Mouse (Mus musculus): Measurements from ENCODE around the gene Ubc. TPM values are rescaled to one million over a fixed set of nuclear protein-coding genes. Genes with fewer than 3 reads are reported as not detected.

The Ubc gene
- polyA plus RNA-seq, 1 experiment from 2014 or later, result 1,368 TPM

DNA sequence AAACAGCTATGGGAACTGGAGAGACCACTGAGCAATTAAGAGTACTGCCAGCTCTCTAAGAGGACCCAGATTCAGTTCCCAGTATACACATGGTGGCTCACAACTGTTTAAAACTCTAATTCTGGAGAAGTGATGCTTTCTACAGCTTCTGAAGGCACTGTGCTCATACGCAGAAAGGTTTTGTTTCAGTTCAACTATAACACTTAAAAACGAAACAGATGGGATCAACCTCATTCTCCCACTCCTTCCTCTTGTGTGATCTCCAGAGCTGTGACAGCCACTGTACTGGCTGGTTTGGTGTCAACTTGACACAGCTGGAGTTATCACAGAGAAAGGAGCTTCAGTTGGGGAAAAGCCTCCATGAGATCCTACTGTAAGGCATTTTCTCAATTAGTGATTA lies 14.1 kb downstream of the Ubc start:
- Histone ChIP-seq H3K9me3 (ENCODE audit: control insufficient read depth, low read length) (no peaks in the 10 kb centered on the region), H3K4me2 (ENCODE audit: low read depth, low read length) (no peak overlapping the region), H3K9ac (replicated peaks; ENCODE audit: low read depth, low read length) (no peak overlapping the region), H3K27ac (ENCODE audit: low read depth, low read length) (no peak overlapping the region), H3K27me3 (ENCODE audit: control insufficient read depth, insufficient read depth, low read length) (no peaks in the 10 kb centered on the region), H3K4me1 (ENCODE audit: control insufficient read depth, insufficient read depth, low read length) (no peaks in the 10 kb centered on the region), H3K36me3 (ENCODE audit: control insufficient read depth, insufficient read depth, low read length) (no peaks in the 10 kb centered on the region), H3K4me3 (ENCODE audit: low read depth, low read length) (no peak overlapping the region)
- 89% methylated on average over 2 of the region's 2 CpGs for WGBS
- ATAC-seq (ENCODE audit: low read depth), result no peak

DNA sequence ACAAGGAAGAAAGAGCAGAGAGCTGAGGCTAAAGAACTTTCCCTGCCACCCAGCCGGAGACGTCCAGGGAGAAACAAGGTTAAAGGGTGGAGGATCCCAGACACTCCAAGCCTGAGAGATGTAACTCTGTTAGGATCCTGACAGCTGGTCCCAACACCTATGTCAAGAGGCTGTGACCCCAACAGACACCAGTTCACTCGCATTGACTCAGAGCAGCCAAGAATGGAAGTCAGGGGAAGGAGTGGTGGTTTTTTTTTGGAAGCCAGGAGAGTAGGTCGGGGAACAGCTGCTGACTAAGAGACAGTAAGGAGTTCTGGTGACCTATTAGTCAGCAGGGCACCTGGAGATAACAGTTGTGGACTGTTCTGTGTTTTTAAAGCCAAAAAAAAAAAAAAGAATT lies 18.0 kb downstream of the Ubc start:
- H3K36me3 ChIP-seq (ENCODE audit: control insufficient read depth, insufficient read depth, low read length), result no peaks in the 10 kb centered on the region
- no peaks in the 10 kb centered on the region for H3K4me1 ChIP-seq (ENCODE audit: control insufficient read depth, insufficient read depth, low read length)
- no peak overlapping the region for H3K4me2 ChIP-seq (ENCODE audit: low read depth, low read length)
- no peak overlapping the region for H3K9ac ChIP-seq (replicated peaks; ENCODE audit: low read depth, low read length)
- H3K27me3 ChIP-seq (ENCODE audit: control insufficient read depth, insufficient read depth, low read length), result no peaks in the 10 kb centered on the region
- H3K4me3 ChIP-seq (ENCODE audit: low read depth, low read length), result no peak overlapping the region
- H3K9me3 ChIP-seq (ENCODE audit: control insufficient read depth, low read length), result no peaks in the 10 kb centered on the region
- 92% methylated on average over 4 of the region's 4 CpGs for WGBS
- no peak overlapping the region for H3K27ac ChIP-seq (ENCODE audit: low read depth, low read length)
- ATAC-seq (ENCODE audit: low read depth), result no peak

DNA sequence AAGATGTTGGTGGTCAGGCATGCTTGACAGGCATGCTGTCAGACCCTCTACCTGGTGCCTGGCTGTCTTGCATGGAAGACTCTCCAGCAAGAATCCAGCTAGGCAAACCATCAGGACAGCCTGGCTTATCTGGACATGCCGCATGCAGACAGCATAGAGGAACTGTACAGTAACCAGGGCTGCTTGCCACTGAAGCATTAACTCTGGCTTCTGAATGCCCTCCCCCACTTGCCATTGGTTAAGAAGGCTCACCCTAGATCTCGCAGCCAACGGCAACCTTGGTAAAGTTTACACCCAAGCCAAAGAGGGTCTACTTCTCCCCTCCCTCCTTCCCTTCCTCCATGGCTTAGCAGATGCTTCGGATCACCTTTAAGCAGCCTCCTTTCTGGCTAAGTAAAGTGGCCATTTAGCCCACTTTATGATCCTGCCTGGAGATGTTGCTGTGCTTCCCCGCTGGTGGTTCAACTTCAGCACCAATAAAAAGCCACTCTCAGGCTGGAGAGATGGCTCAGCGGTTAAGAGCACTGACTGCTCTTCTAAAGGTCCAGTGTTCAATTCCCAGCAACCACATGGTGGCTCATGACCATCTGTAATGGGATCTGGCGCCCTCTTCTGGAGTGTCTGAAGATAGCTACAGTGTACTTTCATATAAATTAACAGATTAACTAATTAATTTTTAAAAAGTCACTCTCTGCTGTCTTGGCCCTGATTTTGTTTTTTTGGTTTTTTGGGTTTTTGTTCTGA lies 18.9 kb downstream of the Ubc start:
- Histone ChIP-seq H3K27ac (ENCODE audit: low read depth, low read length) (no peak overlapping the region), H3K9ac (replicated peaks; ENCODE audit: low read depth, low read length) (no peak overlapping the region), H3K9me3 (ENCODE audit: control insufficient read depth, low read length) (no peaks in the 10 kb centered on the region), H3K4me3 (ENCODE audit: low read depth, low read length) (no peak overlapping the region), H3K36me3 (ENCODE audit: control insufficient read depth, insufficient read depth, low read length) (no peaks in the 10 kb centered on the region), H3K4me2 (ENCODE audit: low read depth, low read length) (no peak overlapping the region), H3K4me1 (ENCODE audit: control insufficient read depth, insufficient read depth, low read length) (no peaks in the 10 kb centered on the region), H3K27me3 (ENCODE audit: control insufficient read depth, insufficient read depth, low read length) (no peaks in the 10 kb centered on the region)
- ATAC-seq (ENCODE audit: low read depth), result no peak
- WGBS, result 73% methylated on average over 7 of the region's 7 CpGs

DNA sequence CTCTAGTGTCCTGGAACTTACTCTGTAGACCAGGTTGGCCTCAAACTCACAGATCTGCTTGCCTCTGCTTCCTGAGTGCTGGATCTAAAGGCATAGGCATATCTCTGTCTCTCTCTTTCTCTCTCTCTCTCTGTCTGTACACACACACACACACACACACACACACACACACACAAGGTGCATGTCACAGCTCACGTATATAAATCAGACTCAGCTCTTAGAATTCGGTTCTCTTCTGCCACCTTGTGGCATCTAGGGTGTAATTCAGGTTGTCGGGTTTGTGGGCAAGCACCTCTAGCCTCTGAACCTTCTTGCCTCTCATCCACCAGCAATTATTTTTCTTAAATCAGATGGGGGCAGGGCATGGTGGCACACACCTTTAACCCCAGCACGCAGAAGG lies 21.4 kb downstream of the Ubc start:
- ATAC-seq (ENCODE audit: low read depth), result 0 out of 2 replicates have a peak, but pooled peaks have one; percentile 24
- no peaks in the 10 kb centered on the region for H3K27me3 ChIP-seq (ENCODE audit: control insufficient read depth, insufficient read depth, low read length)
- H3K27ac ChIP-seq (ENCODE audit: low read depth, low read length), result no peak overlapping the region
- no peaks in the 10 kb centered on the region for H3K9me3 ChIP-seq (ENCODE audit: control insufficient read depth, low read length)
- no peak overlapping the region for H3K4me3 ChIP-seq (ENCODE audit: low read depth, low read length)
- no peaks in the 10 kb centered on the region for H3K4me1 ChIP-seq (ENCODE audit: control insufficient read depth, insufficient read depth, low read length)
- no peak overlapping the region for H3K9ac ChIP-seq (replicated peaks; ENCODE audit: low read depth, low read length)
- H3K36me3 ChIP-seq (ENCODE audit: control insufficient read depth, insufficient read depth, low read length), result no peaks in the 10 kb centered on the region
- WGBS, result 1% methylated on average over 4 of the region's 4 CpGs
- H3K4me2 ChIP-seq (ENCODE audit: low read depth, low read length), result no peak overlapping the region

DNA sequence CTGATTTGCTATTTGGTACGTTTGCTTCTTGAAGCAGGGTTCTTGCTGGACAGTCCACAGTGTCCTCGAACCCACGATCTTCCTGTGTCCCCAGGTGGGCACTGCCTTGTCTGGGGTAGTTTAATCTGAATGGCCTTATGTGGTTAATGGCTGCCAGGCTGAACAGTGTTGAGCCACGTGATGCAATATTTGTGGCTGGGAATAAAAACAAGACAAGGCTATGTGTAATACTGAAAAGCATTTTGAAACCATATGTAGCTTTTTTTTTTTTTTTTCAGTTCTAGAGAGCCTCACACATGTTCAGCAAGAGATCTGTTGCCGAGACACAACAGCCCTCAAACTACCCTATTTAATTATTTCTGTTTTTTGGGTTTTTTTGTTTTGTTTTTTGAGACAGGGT lies 21.8 kb downstream of the Ubc start:
- no peaks in the 10 kb centered on the region for H3K4me1 ChIP-seq (ENCODE audit: control insufficient read depth, insufficient read depth, low read length)
- no peak overlapping the region for H3K9ac ChIP-seq (replicated peaks; ENCODE audit: low read depth, low read length)
- H3K27me3 ChIP-seq (ENCODE audit: control insufficient read depth, insufficient read depth, low read length), result no peaks in the 10 kb centered on the region
- no peak for ATAC-seq (ENCODE audit: low read depth)
- H3K36me3 ChIP-seq (ENCODE audit: control insufficient read depth, insufficient read depth, low read length), result no peaks in the 10 kb centered on the region
- WGBS, result 72% methylated on average over 5 of the region's 5 CpGs
- no peaks in the 10 kb centered on the region for H3K9me3 ChIP-seq (ENCODE audit: control insufficient read depth, low read length)
- no peak overlapping the region for H3K27ac ChIP-seq (ENCODE audit: low read depth, low read length)
- no peak overlapping the region for H3K4me3 ChIP-seq (ENCODE audit: low read depth, low read length)
- H3K4me2 ChIP-seq (ENCODE audit: low read depth, low read length), result no peak overlapping the region

DNA sequence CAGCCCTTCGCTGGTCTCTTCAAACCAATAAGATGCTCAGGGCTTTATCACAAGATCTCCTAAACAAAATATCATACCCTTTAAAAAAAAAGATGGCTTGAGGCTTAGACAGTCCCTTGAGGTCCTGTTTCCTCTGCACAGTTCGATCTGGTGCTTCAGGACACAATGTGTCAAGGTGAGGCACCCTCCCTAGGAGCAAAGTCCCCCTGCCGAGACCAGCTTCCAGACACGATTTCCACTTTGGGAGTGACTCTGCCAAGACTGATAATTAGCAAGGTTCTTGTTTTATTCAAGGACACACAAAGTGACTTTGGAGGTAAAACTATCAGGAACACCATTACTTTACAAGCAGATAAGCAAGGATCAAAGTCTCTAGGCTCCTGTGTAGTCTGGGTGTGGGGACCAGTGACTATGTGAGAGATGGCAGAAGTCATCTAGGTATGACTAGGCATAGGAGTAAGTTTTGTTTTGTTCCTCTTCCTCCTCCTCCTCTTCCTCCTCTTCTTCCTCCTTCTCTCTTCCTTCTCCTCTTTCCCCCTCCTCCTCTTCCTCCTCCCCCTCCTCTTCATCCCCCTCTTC lies 25.1 kb downstream of the Ubc start:
- Histone ChIP-seq H3K4me1 (ENCODE audit: control insufficient read depth, insufficient read depth, low read length) (no peaks in the 10 kb centered on the region), H3K27ac (ENCODE audit: low read depth, low read length) (no peak overlapping the region), H3K4me2 (ENCODE audit: low read depth, low read length) (no peak overlapping the region), H3K9me3 (ENCODE audit: control insufficient read depth, low read length) (no peaks in the 10 kb centered on the region), H3K36me3 (ENCODE audit: control insufficient read depth, insufficient read depth, low read length) (no peaks in the 10 kb centered on the region), H3K27me3 (ENCODE audit: control insufficient read depth, insufficient read depth, low read length) (no peaks in the 10 kb centered on the region), H3K4me3 (ENCODE audit: low read depth, low read length) (no peak overlapping the region), H3K9ac (replicated peaks; ENCODE audit: low read depth, low read length) (no peak overlapping the region)
- ATAC-seq (ENCODE audit: low read depth), result no peak
- 82% methylated on average over 4 of the region's 4 CpGs for WGBS

DNA sequence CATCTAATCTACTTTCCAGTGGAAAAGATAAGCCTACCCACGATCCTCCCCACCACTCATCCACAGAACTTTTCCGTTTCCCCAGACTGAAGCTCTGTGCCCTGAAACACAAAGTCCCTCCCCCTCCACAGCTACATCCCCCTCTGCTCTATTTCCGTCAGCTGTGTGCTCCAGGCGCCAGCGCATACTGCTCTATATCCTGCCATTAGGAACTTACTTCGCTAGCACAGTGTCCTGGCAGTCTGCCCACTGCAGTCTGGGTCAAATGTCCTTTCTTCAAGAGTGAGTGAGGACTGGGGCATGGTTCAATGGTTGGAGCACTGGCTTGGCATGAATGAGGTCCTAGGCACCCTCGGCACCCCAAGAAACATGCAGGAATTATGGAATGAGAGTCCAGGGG lies 26.1 kb downstream of the Ubc start:
- H3K4me3 ChIP-seq (ENCODE audit: low read depth, low read length), result no peak overlapping the region
- no peaks in the 10 kb centered on the region for H3K36me3 ChIP-seq (ENCODE audit: control insufficient read depth, insufficient read depth, low read length)
- no peaks in the 10 kb centered on the region for H3K9me3 ChIP-seq (ENCODE audit: control insufficient read depth, low read length)
- WGBS, result 80% methylated on average over 7 of the region's 7 CpGs
- ATAC-seq (ENCODE audit: low read depth), result no peak
- no peak overlapping the region for H3K27ac ChIP-seq (ENCODE audit: low read depth, low read length)
- no peak overlapping the region for H3K9ac ChIP-seq (replicated peaks; ENCODE audit: low read depth, low read length)
- H3K4me1 ChIP-seq (ENCODE audit: control insufficient read depth, insufficient read depth, low read length), result no peaks in the 10 kb centered on the region
- H3K27me3 ChIP-seq (ENCODE audit: control insufficient read depth, insufficient read depth, low read length), result no peaks in the 10 kb centered on the region
- no peak overlapping the region for H3K4me2 ChIP-seq (ENCODE audit: low read depth, low read length)

DNA sequence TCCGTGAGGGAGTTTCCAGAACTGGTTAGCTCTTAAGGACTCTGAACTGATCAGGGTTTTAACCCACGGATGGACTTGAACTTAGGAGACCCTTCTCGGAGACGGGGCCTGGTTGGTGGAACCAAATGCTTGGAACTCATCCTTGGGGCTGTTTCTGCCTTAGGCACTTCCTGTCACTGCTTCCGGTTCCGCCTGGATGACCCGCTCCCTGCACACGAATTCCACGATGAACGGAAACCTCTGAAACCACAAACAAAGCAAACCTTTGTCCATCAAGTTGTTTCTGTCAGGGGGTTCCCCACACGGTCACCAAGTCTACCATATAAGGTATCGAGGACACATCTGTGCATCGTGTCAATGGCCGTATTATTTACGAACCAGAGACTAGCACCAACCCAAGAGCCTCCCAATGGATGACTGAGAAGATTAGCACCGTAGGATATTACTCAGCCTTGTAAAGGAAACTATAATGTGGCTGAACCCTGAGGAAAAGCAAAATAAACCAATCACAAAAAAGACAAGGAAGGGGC lies 29.0 kb downstream of the Ubc start:
- Histone ChIP-seq H3K27me3 (ENCODE audit: control insufficient read depth, insufficient read depth, low read length) (no peaks in the 10 kb centered on the region), H3K27ac (ENCODE audit: low read depth, low read length) (no peak overlapping the region), H3K4me2 (ENCODE audit: low read depth, low read length) (no peak overlapping the region), H3K36me3 (ENCODE audit: control insufficient read depth, insufficient read depth, low read length) (no peaks in the 10 kb centered on the region), H3K4me3 (ENCODE audit: low read depth, low read length) (no peak overlapping the region), H3K4me1 (ENCODE audit: control insufficient read depth, insufficient read depth, low read length) (no peaks in the 10 kb centered on the region), H3K9ac (replicated peaks; ENCODE audit: low read depth, low read length) (no peak overlapping the region), H3K9me3 (ENCODE audit: control insufficient read depth, low read length) (no peaks in the 10 kb centered on the region)
- no peak for ATAC-seq (ENCODE audit: low read depth)
- WGBS, result 82% methylated on average over 16 of the region's 16 CpGs

DNA sequence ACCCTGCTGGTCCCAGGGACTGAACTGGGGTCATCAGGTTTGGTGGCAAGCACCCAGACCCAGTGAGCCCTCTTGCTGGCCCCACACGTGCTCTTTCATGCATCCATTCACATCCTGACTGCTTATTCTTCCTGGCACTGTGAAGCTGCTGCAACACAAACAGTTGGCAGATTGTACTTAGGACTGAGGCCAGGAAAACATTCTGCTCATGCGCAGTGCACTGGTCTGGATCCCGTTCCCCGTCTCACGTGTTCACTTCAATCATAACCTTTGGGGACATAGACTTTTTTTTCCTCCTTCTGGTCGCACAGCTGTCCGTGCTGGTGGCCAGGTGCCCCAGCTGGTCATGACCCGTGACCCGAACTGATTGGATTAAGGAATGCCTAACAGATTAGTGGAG lies 29.4 kb downstream of the Ubc start:
- H3K9ac ChIP-seq (replicated peaks; ENCODE audit: low read depth, low read length), result no peak overlapping the region
- 81% methylated on average over 9 of the region's 9 CpGs for WGBS
- H3K4me2 ChIP-seq (ENCODE audit: low read depth, low read length), result no peak overlapping the region
- no peak overlapping the region for H3K4me3 ChIP-seq (ENCODE audit: low read depth, low read length)
- ATAC-seq (ENCODE audit: low read depth), result no peak
- no peaks in the 10 kb centered on the region for H3K9me3 ChIP-seq (ENCODE audit: control insufficient read depth, low read length)
- no peaks in the 10 kb centered on the region for H3K27me3 ChIP-seq (ENCODE audit: control insufficient read depth, insufficient read depth, low read length)
- H3K27ac ChIP-seq (ENCODE audit: low read depth, low read length), result no peak overlapping the region
- H3K4me1 ChIP-seq (ENCODE audit: control insufficient read depth, insufficient read depth, low read length), result no peaks in the 10 kb centered on the region
- H3K36me3 ChIP-seq (ENCODE audit: control insufficient read depth, insufficient read depth, low read length), result no peaks in the 10 kb centered on the region
